Mouse (Mus musculus) CD8-positive naive resting alpha-beta T cell, adult 2 months (primary cell): ENCODE measurements around the gene Marco.

ENCODE experiments used
- DNase-seq, 2 experiments: peaks; one replicate each; pipeline ENCODE4 v3.0.0; 2022; ENCODE audit warnings: low read depth in 2 of 2, low spot score in 2 of 2

The Marco gene

GRCm38 (mm10) chr1:120504924-120505323 is at the start of gene Marco:
Marco (minus strand) TSS chr1:120505024.
- DNase-seq = no peak

GRCm38 (mm10) chr1:120539506-120540029 is 34.7 kb upstream of the Marco start:
- no peak for DNase-seq

- no peak for DNase-seq
Observed at GRCm38 (mm10) chr1:120536998-120537397, 32.2 kb upstream of the Marco start.

GRCm38 (mm10) chr1:120535919-120536318 is 31.1 kb upstream of the Marco start:
- no peak for DNase-seq

GRCm38 (mm10) chr1:120532321-120532916 is 27.6 kb upstream of the Marco start:
- no peak for DNase-seq

- no peak for DNase-seq
Observed at GRCm38 (mm10) chr1:120531770-120532169, 26.9 kb upstream of the Marco start.

- no peak for DNase-seq
Observed at GRCm38 (mm10) chr1:120529881-120530280, 25.1 kb upstream of the Marco start.

- no peak for DNase-seq
Observed at GRCm38 (mm10) chr1:120517618-120518017, 12.8 kb upstream of the Marco start.

GRCm38 (mm10) chr1:120510311-120510710 is 5.5 kb upstream of the Marco start:
- no peak for DNase-seq

GRCm38 (mm10) chr1:120508976-120509375 is 4.2 kb upstream of the Marco start:
- DNase-seq = no peak

GRCm38 (mm10) chr1:120504046-120504710 is 646 bp downstream of the Marco start:
- DNase-seq = no peak

GRCm38 (mm10) chr1:120501496-120501895 is 3.3 kb downstream of the Marco start:
- no peak for DNase-seq

GRCm38 (mm10) chr1:120498036-120498435 is 6.8 kb downstream of the Marco start:
- no peak for DNase-seq

GRCm38 (mm10) chr1:120480937-120481336 is 23.9 kb downstream of the Marco start:
- DNase-seq = no peak

GRCm38 (mm10) chr1:120474825-120475224 is 30.0 kb downstream of the Marco start:
- no peak for DNase-seq

GRCm38 (mm10) chr1:120468891-120469290 is 35.9 kb downstream of the Marco start:
- DNase-seq = peak; percentile 14 to 39

GRCm38 (mm10) chr1:120467323-120467722 is 37.5 kb downstream of the Marco start:
- no peak for DNase-seq

GRCm38 (mm10) chr1:120466751-120467150 is 38.1 kb downstream of the Marco start:
- no peak for DNase-seq

- DNase-seq = no peak
Observed at GRCm38 (mm10) chr1:120459032-120459431, 45.8 kb downstream of the Marco start.

- no peak for DNase-seq
Observed at GRCm38 (mm10) chr1:120458524-120458923, 46.3 kb downstream of the Marco start.

GRCm38 (mm10) chr1:120451486-120452270 is 53.1 kb downstream of the Marco start:
- no peak for DNase-seq

- DNase-seq = no peak
Observed at GRCm38 (mm10) chr1:120449662-120450061, 55.2 kb downstream of the Marco start.
